Mouse (Mus musculus): ENCODE measurements around the gene Rnf41.

Gene Rnf41

GRCm38 (mm10) chr10:128486370-128486769 is 74.9 kb downstream of the Rnf41 start:
- DNase-seq (ENCODE audit: low spot score in 2 of 2): no peak

- no peak for DNase-seq (ENCODE audit: low spot score in 2 of 2)
Observed at GRCm38 (mm10) chr10:128487861-128488712, 76.6 kb downstream of the Rnf41 start.

GRCm38 (mm10) chr10:128488776-128489175 is 77.3 kb downstream of the Rnf41 start:
- DNase-seq (ENCODE audit: low spot score in 2 of 2): no peak

- no peak for DNase-seq (ENCODE audit: low spot score in 2 of 2)
Observed at GRCm38 (mm10) chr10:128489380-128489779, 77.9 kb downstream of the Rnf41 start.

GRCm38 (mm10) chr10:128489785-128490184 is 78.3 kb downstream of the Rnf41 start:
- DNase-seq (ENCODE audit: low spot score in 2 of 2): no peak

- DNase-seq (ENCODE audit: low spot score in 2 of 2): no peak
Observed at GRCm38 (mm10) chr10:128490232-128490631, 78.8 kb downstream of the Rnf41 start.

- DNase-seq (ENCODE audit: low spot score in 2 of 2): no peak
Observed at GRCm38 (mm10) chr10:128490912-128491311, 79.5 kb downstream of the Rnf41 start.

Measured in thymus, postnatal 10 days (tissue).